Mouse (Mus musculus) NIH3T3 (cell line): ENCODE measurements at regions not wholly inside any gene's neighbourhood (a gene's known extent, or its start where the extent isn't known, plus 50 kb on each side); places are given as distances from the start of the nearest gene placed in this dataset.

Experiments used
- DNase-seq: peaks from one replicate; pipeline ENCODE4 v3.0.0-alpha.2; 2012; ENCODE audit warnings: low read depth

GRCm38 (mm10) chr3:130887540-130888312 is 157.5 kb upstream of the Rpl34 start:
- DNase-seq: peak; percentile 49

DNA sequence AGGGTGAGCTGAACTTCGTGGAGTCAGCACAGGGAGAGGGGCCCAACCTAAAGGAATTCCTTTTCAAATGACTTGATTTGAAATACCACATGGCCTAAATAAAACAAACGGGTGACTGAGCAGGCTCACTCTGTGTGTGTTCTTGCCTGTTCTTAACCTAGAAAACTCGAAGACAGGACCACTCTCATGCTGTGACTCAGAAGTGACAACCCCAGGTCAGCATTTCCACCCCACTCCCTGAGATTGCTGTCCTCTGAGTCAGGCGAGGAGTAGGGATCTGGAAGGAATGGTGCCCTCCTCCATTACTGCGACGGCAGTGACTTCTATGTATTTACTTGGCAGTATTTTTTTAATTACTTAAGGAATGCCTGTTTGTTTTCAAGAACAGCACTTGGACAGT is 155.8 kb upstream of the Rpl34 start:
- peak; percentile 65 for DNase-seq

DNA sequence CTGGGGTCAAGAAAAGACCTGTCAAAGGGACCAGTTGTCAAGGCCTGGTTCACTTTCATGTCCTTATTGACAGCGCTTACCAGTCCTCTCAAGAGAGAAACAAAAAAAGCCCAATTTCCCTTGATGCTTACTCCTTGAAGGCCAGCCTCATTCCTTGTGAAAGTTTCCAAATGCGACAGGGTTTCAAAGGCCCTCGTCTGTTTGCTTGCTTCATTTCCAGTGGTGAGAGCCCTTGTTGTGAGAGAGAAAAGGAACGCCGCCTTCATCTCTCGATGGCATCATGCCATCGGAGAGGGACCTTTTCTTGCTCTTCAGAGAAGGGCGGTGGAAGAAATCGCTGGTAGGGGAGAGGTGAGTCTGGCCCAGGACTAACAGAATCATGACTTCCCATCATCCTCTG is 154.2 kb upstream of the Rpl34 start:
- no peak for DNase-seq

GRCm38 (mm10) chr3:130883928-130884327 is 153.7 kb upstream of the Rpl34 start:
- no peak for DNase-seq

DNA sequence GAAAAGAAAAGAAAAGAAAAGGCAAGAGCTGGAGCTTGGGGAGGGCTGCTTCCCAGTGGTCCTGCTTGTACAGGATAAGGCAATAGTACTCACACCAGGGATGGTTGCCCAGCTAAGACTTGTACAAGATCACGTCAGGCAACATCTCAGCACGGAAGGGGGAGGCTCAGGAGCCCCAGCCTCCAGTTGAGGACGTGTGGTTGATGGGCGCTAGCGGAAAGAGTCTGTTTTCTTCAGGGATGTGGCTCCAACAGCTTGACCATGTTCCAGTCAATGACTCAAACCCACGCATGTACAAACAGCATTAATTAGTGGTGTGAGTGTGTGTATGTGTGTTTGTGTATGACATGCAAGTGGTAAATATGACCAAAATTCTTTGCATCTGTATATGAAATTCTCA is 153.1 kb upstream of the Rpl34 start:
- DNase-seq: no peak

DNA sequence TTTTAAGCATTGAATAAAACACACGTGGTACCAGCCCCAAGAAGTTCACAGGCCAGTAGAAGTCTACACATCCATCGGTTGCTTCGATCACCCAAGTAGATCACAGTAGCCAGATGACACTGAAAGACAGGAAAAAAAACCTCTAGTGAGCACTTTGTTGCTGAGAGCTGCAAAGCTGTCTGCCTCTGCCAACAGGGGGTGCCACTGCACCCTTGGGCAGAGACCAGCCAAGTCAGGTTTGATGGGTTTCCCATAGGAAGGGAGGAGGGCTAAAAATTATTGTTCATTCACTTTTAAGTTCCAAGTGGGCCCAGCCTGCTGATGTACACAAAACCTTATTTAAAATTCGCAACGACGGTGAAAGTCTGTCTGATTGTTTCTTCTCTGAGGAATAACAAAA is 150.3 kb upstream of the Rpl34 start:
- peak; percentile 10 for DNase-seq

- no peak for DNase-seq
Observed at GRCm38 (mm10) chr3:130879463-130879862, 149.3 kb upstream of the Rpl34 start.

GRCm38 (mm10) chr3:130878834-130879233 is 148.6 kb upstream of the Rpl34 start:
- DNase-seq: no peak

DNA sequence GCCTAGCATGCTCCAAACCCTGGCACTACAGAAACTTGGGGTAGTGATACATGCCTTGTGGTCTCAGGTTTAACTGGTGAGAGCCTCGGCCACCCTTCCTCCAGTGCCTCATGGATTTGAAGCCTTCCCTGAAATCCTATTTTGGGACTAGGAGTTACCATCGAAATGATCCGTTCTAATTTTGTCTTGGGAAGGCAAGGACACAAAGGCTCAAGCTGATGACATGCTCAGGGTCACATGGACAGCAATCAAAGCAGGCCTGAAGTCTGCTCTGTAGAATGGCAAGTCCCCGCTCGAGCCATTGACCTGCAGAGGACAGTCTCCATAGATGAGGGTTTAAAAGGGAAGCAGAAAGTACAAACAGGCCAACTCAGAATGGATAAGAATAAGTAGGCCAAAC is 147.8 kb upstream of the Rpl34 start:
- no peak for DNase-seq

GRCm38 (mm10) chr3:130873745-130874144 is 143.5 kb upstream of the Rpl34 start:
- DNase-seq: no peak

- DNase-seq: no peak
Observed at GRCm38 (mm10) chr3:130866952-130867632, 136.9 kb upstream of the Rpl34 start.

DNA sequence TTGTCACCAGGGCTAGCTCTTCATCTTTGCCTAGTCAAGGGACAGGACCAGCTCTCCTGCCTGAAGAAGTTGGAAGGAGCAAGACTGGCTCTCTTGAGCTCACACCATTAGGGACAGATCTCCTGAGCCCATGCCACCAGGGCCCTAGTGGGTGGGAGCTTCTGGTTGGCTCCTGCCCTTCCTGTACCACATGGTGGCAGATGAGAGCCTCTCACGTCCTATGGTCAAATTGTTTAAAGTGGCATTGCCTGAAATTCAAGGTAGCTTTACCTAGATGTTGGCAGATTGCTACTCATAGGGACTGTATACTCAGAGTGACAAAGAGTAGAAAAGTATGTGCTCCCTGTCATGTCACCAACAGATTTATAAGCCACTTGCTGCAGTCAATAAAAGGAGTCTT is 134.6 kb upstream of the Rpl34 start:
- no peak for DNase-seq

DNA sequence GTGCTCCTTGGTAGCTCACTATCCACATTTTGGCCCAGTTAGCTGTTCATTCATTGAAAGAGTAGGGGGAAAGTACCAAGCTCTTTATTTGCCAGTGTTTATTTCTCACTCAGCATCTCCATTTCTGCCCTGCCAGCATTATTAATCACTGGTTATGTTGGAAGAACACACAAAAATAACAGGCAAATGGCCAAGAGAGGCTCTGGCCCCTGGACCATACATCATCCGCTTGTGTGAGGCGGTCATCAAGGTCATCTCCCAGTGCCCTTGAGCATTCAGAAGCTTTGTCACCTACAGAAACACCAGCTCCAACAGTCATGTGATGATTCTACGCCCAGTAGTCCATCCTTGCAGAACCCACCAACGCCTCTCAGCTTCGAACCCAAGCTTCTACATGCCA is 133.2 kb upstream of the Rpl34 start:
- peak; percentile 62 for DNase-seq

- no peak for DNase-seq
Observed at GRCm38 (mm10) chr3:130860315-130860714, 130.1 kb upstream of the Rpl34 start.

GRCm38 (mm10) chr3:130853866-130854265 is 123.7 kb upstream of the Rpl34 start:
- no peak for DNase-seq

DNA sequence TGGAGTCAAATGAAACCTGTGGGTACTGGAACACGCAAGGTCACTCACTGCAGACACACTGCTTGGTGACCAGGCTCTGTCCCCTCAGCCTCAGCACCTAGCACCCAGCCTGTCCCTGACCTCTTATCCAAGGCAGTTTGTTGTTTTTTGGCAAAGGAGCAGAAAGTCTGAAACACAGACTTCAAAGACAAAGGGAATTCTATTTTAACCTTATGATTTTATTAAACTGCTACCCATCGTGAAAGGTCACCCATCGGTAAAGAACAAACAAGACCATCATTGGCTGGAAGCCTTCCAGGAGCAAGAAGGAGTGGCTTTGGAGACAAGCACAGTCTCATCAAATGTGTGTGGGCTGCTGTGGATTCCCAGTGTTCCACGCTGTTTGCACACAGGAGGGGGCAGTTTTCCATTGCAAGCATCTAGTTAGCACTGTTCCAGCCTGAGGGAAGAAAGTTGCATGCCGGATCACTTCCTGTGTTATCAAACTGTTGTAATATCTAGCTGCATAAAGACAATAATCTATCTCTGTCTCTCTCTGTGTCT is 120.6 kb upstream of the Rpl34 start:
- DNase-seq: peak; percentile 29

- DNase-seq: no peak
Observed at GRCm38 (mm10) chr3:130841755-130842154, 111.6 kb upstream of the Rpl34 start.

DNA sequence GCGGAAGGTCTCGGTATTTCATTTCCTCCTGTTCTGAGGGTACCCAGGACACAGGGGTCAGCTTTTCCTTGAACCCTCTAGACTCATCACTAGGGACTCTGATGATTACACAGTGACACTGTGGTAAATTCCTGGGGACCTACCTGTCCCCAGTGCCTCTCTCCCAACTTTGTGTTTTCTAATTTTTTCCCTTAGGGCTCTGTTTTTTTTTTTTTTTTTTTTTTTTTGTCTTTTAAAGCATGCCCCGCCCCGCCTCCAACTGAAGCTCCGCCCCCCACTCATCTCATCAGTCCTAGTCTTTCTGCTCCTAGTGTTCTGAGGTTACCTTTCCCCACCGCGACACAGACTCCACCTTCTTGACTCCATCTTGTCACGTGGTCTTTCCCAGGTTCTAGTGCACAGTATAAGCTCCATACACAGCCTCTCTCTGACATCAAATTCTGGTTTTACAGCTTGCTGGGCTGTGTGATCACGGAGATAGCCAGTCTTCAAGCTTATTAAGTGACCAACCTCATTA is 109.8 kb upstream of the Rpl34 start:
- no peak for DNase-seq

DNA sequence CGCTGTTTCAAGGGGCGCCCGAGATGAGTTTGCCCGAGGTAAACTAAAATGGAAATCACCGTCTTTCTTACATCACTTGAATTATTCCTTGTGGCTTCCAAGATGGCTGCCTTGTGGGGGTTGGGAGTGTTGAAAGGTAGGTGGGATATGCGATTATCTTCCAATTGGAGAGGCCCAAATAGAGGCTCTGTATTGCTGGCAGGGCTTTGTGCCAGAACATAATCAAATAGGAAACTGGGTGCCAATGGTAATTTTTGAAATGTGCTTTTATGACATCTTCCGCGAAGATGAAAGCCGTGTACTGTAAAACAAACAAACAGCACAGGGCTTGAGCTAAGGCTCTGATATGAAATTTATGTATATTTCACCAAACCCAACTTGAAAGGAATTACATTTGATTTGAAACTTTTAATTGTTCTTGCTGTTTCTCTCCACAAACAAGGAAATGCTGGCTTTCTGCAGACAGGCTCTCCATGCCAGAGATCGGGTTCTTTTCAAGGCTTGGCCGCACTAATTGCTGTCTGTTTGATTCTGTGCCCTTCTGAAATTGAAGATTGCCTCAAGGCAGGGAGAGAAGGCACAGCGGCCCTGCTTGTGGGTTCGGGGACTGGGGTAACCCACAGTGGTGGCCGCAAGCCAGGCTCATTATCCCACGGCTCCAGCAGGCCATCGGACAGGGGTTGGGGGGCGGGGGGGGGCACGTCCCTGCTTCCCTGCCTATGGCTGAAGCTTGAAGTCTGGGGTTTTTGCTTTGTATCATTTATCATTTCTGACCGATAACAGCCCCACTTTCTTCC is 108.6 kb upstream of the Rpl34 start:
- DNase-seq: no peak

DNA sequence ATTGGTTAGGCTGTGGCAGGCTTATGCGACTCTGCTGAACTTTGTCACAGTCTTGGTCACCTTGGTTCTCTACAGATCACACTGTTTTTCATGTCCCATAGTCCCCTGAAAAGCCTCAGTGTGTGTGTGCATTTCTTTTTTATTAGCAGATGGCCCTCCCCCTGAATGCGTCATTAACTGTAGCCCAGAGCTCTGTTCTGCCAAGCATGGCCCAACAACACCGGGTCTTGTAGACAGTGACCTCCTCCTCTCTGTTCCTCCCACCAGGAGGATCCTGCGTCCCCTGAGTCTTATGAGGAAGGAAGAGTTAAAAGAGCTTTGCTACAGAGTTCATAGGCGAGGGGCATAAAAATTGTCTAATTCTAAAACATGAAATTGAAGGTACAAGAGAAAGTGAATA is 103.5 kb upstream of the Rpl34 start:
- DNase-seq: no peak

- DNase-seq: no peak
Observed at GRCm38 (mm10) chr3:130833082-130833481, 102.9 kb upstream of the Rpl34 start.

- DNase-seq: no peak
Observed at GRCm38 (mm10) chr3:130831788-130832187, 101.6 kb upstream of the Rpl34 start.
